Mouse (Mus musculus): Measurements from ENCODE around the gene Sema3d. TPM values are rescaled to one million over a fixed set of nuclear protein-coding genes. Genes with fewer than 3 reads are reported as not detected.

Gene Sema3d
- polyA plus RNA-seq, 1 experiment from 2014 or later, result 25.8 TPM

DNA sequence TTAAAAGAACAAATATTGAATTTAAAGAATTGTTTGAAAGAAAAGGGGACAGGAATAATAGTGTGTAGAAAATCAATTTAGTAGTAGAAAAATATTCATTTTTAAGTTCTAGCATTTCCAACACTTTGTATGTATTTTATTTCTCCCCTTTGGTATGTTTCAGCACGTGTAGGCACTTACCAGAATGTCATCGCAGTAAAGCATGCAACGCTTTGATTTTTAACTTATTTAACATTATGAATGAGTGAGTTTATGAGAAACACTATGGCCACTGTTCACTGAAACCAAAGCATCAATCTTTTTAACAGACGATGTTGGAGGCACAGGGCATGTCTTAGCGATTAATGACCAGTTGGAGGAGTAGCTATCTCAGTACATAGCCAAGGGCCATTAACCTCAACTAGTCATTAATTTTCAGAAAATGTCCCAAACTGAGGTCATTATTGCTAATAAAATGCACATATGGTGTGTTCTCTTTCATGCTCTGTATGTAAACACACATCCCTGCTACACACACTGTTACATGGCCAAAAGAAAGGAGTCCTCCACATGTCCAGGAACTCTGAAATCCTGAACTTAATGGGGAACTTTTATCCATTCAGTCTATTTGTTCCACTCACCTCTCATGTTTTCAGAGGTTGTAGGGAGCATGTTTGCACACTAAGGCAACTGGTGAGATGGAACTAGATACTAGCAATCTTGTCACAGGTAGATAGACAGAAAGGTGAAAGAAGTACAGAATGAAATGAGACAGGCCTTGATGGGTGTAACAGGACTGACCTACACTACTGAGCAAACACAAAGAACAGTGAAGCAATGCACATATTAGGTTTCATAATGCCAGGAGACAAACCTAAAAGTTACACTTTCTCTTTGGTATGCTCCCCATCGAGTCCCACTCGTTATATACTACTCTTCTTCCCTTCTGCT, 59.3 kb downstream of the Sema3d start:
- no peak for ATAC-seq (ENCODE audit: insufficient number of reproducible peaks, low FRiP score, low TSS enrichment, low read depth)
- H3K27me3 ChIP-seq, result no peaks in the 10 kb centered on the region
- WGBS, result 61% methylated on average over 7 of the region's 7 CpGs
- no peak overlapping the region for H3K9ac ChIP-seq
- no peaks in the 10 kb centered on the region for H3K36me3 ChIP-seq
- H3K4me1 ChIP-seq, result no peaks in the 10 kb centered on the region
- H3K4me2 ChIP-seq (replicated peaks), result no peak overlapping the region
- H3K9me3 ChIP-seq (replicated peaks), result no peaks in the 10 kb centered on the region
- no peak overlapping the region for H3K27ac ChIP-seq (replicated peaks)
- H3K4me3 ChIP-seq (replicated peaks), result no peak overlapping the region

DNA sequence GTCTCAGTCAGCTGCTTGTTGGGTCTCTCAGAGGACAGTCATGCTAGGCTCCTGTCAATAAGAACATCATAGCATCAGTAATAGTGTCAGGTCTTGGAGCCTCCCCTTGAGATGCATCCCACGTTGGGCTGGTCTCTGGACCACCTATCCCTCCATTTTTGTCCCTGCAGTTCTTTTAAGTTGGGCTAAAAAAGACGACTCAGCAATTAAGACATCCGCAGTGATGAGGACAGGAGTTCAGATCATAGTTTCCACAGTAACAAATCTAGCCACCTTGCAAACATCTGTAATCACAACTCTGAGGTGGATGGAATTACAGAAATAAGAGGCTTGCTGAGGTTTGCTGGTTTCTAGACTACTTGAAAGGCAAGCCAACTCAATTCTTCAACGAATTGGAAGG, 67.9 kb downstream of the Sema3d start:
- Histone ChIP-seq H3K27ac (replicated peaks) (no peak overlapping the region), H3K27me3 (no peaks in the 10 kb centered on the region), H3K4me1 (no peaks in the 10 kb centered on the region), H3K9ac (no peak overlapping the region), H3K9me3 (replicated peaks) (no peaks in the 10 kb centered on the region), H3K4me3 (replicated peaks) (no peak overlapping the region), H3K4me2 (replicated peaks) (no peak overlapping the region), H3K36me3 (no peaks in the 10 kb centered on the region)
- 88% methylated on average over 4 of the region's 4 CpGs for WGBS
- no peak for ATAC-seq (ENCODE audit: insufficient number of reproducible peaks, low FRiP score, low TSS enrichment, low read depth)

GRCm38 (mm10) chr5:12454946-12455345, 71.8 kb downstream of the Sema3d start:
- no peak for ATAC-seq (ENCODE audit: insufficient number of reproducible peaks, low FRiP score, low TSS enrichment, low read depth)
- H3K27me3 ChIP-seq, result no peaks in the 10 kb centered on the region
- no peaks in the 10 kb centered on the region for H3K9me3 ChIP-seq (replicated peaks)
- no peak overlapping the region for H3K9ac ChIP-seq
- H3K4me2 ChIP-seq (replicated peaks), result no peak overlapping the region
- H3K4me3 ChIP-seq (replicated peaks), result no peak overlapping the region
- WGBS, result 55% methylated on average over 1 of the region's 1 CpGs
- no peaks in the 10 kb centered on the region for H3K36me3 ChIP-seq
- H3K27ac ChIP-seq (replicated peaks), result no peak overlapping the region
- H3K4me1 ChIP-seq, result no peaks in the 10 kb centered on the region

DNA sequence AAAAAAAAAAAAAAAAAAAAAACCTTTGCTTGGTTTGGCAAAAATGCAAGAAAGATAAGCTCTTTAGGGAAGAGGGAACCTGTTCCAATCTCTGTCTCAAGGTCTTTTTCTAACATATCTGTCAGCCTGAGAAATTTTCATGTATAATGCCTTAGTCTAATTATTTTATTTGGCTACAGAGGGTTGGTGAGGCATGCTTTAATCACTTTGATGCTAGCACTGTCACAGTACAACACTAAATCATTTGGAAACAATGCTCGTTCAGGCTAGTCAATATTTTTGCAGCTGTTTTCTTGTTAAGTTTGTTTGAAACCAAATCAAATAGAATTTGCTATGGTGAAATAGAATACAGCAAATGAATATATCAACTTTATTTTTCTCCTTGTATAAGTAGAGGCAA, 74.3 kb downstream of the Sema3d start:
- no peaks in the 10 kb centered on the region for H3K27me3 ChIP-seq
- H3K9ac ChIP-seq, result no peak overlapping the region
- no peaks in the 10 kb centered on the region for H3K36me3 ChIP-seq
- no peak for ATAC-seq (ENCODE audit: insufficient number of reproducible peaks, low FRiP score, low TSS enrichment, low read depth)
- no peaks in the 10 kb centered on the region for H3K9me3 ChIP-seq (replicated peaks)
- H3K4me3 ChIP-seq (replicated peaks), result no peak overlapping the region
- H3K4me2 ChIP-seq (replicated peaks), result no peak overlapping the region
- WGBS, result 21% methylated on average over 1 of the region's 1 CpGs
- no peak overlapping the region for H3K27ac ChIP-seq (replicated peaks)
- H3K4me1 ChIP-seq, result no peaks in the 10 kb centered on the region

- WGBS, result 68% methylated on average over 4 of the region's 4 CpGs
- H3K4me1 ChIP-seq, result no peaks in the 10 kb centered on the region
- ATAC-seq (ENCODE audit: insufficient number of reproducible peaks, low FRiP score, low TSS enrichment, low read depth), result no peak
- no peaks in the 10 kb centered on the region for H3K27me3 ChIP-seq
- H3K9ac ChIP-seq, result no peak overlapping the region
- H3K27ac ChIP-seq (replicated peaks), result no peak overlapping the region
- H3K9me3 ChIP-seq (replicated peaks), result no peaks in the 10 kb centered on the region
- no peak overlapping the region for H3K4me2 ChIP-seq (replicated peaks)
- H3K4me3 ChIP-seq (replicated peaks), result no peak overlapping the region
- H3K36me3 ChIP-seq, result no peaks in the 10 kb centered on the region
These were observed 84.6 kb downstream of the Sema3d start for GRCm38 (mm10) chr5:12467568-12468336.

- WGBS, result 38% methylated on average over 5 of the region's 5 CpGs
- no peak overlapping the region for H3K4me2 ChIP-seq (replicated peaks)
- no peaks in the 10 kb centered on the region for H3K4me1 ChIP-seq
- H3K36me3 ChIP-seq, result no peaks in the 10 kb centered on the region
- no peak overlapping the region for H3K27ac ChIP-seq (replicated peaks)
- no peaks in the 10 kb centered on the region for H3K9me3 ChIP-seq (replicated peaks)
- H3K4me3 ChIP-seq (replicated peaks), result no peak overlapping the region
- ATAC-seq (ENCODE audit: insufficient number of reproducible peaks, low FRiP score, low TSS enrichment, low read depth), result no peak
- H3K9ac ChIP-seq, result no peak overlapping the region
- no peaks in the 10 kb centered on the region for H3K27me3 ChIP-seq
These were observed 91.9 kb downstream of the Sema3d start for GRCm38 (mm10) chr5:12474904-12475638.

GRCm38 (mm10) chr5:12475639-12475916, 92.4 kb downstream of the Sema3d start:
- ATAC-seq (ENCODE audit: insufficient number of reproducible peaks, low FRiP score, low TSS enrichment, low read depth), result no peak

DNA sequence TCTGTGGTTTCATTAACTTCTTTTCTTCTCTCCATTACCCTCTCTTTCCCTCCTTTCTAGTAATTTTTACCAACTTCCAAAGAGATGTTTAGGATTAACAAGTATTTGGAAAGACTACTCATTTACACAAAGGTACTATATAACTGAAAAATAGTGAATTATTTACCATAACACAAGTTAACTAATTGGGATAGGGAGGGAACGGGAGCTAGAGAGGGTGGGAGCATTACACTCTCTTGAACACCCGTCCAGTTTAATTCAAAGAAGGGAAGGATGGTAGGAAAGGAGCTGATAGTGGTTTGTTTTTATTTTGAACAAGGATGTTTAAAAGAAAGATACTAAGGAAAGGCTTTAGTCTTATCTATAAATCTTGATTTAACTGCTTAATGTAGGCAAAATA, 104.7 kb downstream of the Sema3d start:
- no peaks in the 10 kb centered on the region for H3K4me1 ChIP-seq
- H3K9ac ChIP-seq, result no peak overlapping the region
- no peaks in the 10 kb centered on the region for H3K27me3 ChIP-seq
- no peaks in the 10 kb centered on the region for H3K36me3 ChIP-seq
- WGBS, result 80% methylated on average over 2 of the region's 2 CpGs
- H3K4me3 ChIP-seq (replicated peaks), result no peak overlapping the region
- no peaks in the 10 kb centered on the region for H3K9me3 ChIP-seq (replicated peaks)
- no peak overlapping the region for H3K4me2 ChIP-seq (replicated peaks)
- ATAC-seq (ENCODE audit: insufficient number of reproducible peaks, low FRiP score, low TSS enrichment, low read depth), result no peak
- no peak overlapping the region for H3K27ac ChIP-seq (replicated peaks)

More at GRCm38 (mm10) chr5:12475639-12475916, 92.4 kb downstream of the Sema3d start:
- WGBS, result 74% methylated on average over 4 of the region's 4 CpGs
- H3K27ac ChIP-seq (replicated peaks), result no peak overlapping the region
- H3K9ac ChIP-seq, result no peak overlapping the region
- no peaks in the 10 kb centered on the region for H3K27me3 ChIP-seq
- H3K4me1 ChIP-seq, result no peaks in the 10 kb centered on the region
- no peak overlapping the region for H3K4me3 ChIP-seq (replicated peaks)
- H3K9me3 ChIP-seq (replicated peaks), result no peaks in the 10 kb centered on the region
- no peak overlapping the region for H3K4me2 ChIP-seq (replicated peaks)
- H3K36me3 ChIP-seq, result no peaks in the 10 kb centered on the region

GRCm38 (mm10) chr5:12491704-12492103, 108.5 kb downstream of the Sema3d start:
- no peaks in the 10 kb centered on the region for H3K27me3 ChIP-seq
- WGBS, result 69% methylated on average over 1 of the region's 1 CpGs
- no peak for ATAC-seq (ENCODE audit: insufficient number of reproducible peaks, low FRiP score, low TSS enrichment, low read depth)
- no peak overlapping the region for H3K4me3 ChIP-seq (replicated peaks)
- H3K36me3 ChIP-seq, result no peaks in the 10 kb centered on the region
- no peaks in the 10 kb centered on the region for H3K9me3 ChIP-seq (replicated peaks)
- H3K27ac ChIP-seq (replicated peaks), result no peak overlapping the region
- H3K9ac ChIP-seq, result no peak overlapping the region
- H3K4me1 ChIP-seq, result no peaks in the 10 kb centered on the region
- H3K4me2 ChIP-seq (replicated peaks), result no peak overlapping the region

DNA sequence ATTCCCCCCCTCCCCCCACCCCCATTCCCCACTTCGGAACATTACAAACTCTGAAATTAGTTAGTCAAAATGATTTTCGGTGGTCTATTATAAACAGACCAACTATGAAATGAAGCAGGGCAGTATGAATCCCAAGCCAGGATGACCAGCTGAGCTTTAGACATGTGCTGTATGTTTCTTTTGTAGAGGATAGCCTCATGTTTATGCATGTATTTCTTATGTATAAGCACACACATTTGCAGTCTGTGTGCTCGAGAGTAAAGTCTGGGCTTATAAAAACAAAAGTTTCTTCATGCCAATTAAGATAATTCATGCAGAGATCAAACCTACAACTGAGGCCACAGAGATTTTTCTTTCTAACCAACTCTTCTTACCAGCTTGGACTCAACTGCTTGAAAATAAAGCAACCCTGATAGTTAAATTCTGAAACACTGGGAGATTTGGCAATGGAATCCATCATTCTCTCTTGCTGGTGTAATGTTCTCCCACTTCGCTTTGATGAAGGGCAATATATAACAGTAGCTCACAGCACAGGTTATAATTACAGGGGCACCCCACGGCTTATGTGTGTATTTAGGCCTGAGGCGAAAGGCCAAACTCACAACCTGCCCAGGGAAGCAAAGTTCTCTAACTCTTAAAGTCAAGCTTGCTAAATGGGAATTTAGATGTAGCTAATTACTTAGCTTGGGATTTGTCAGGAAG, 115.2 kb downstream of the Sema3d start:
- WGBS, result 54% methylated on average over 6 of the region's 6 CpGs
- H3K27me3 ChIP-seq, result no peaks in the 10 kb centered on the region
- no peaks in the 10 kb centered on the region for H3K4me1 ChIP-seq
- no peaks in the 10 kb centered on the region for H3K9me3 ChIP-seq (replicated peaks)
- no peak overlapping the region for H3K4me3 ChIP-seq (replicated peaks)
- no peaks in the 10 kb centered on the region for H3K36me3 ChIP-seq
- no peak overlapping the region for H3K4me2 ChIP-seq (replicated peaks)
- no peak overlapping the region for H3K27ac ChIP-seq (replicated peaks)
- ATAC-seq (ENCODE audit: insufficient number of reproducible peaks, low FRiP score, low TSS enrichment, low read depth), result no peak
- H3K9ac ChIP-seq, result no peak overlapping the region

DNA sequence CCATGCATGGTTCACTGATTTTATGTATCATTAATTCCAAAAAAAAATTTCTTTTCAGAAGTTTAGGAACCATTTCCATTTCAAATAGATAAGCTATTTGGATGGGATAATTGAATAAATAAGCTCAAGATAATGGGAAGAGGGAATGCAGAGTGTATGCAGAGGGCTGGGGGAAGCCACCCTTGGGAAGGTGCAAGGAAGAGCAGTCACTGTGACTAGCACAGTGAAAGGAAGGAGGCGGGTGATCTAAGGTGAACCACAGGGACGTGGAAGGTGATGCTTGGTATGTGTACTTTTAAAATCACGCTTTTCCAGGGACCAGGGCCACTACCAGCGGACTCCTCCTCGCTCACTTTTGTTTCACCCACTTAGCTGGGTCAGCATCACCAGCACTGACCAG, 115.9 kb downstream of the Sema3d start:
- Histone ChIP-seq H3K4me3 (replicated peaks) (no peak overlapping the region), H3K9me3 (replicated peaks) (no peaks in the 10 kb centered on the region), H3K4me2 (replicated peaks) (no peak overlapping the region), H3K36me3 (no peaks in the 10 kb centered on the region), H3K27me3 (no peaks in the 10 kb centered on the region), H3K27ac (replicated peaks) (no peak overlapping the region), H3K4me1 (no peaks in the 10 kb centered on the region), H3K9ac (no peak overlapping the region)
- 94% methylated on average over 5 of the region's 5 CpGs for WGBS
- ATAC-seq (ENCODE audit: insufficient number of reproducible peaks, low FRiP score, low TSS enrichment, low read depth), result no peak

Measured in embryonic facial prominence, embryonic 15.5 days (tissue).